Mouse (Mus musculus): ENCODE measurements at regions not wholly inside any gene's neighbourhood (a gene's known extent, or its start where the extent isn't known, plus 50 kb on each side); places are given as distances from the start of the nearest gene placed in this dataset.

- WGBS: 3% methylated on average over 5 of the region's 5 CpGs
- Histone ChIP-seq H3K4me2 (ENCODE audit: low read length) (no peak overlapping the region), H3K4me1 (ENCODE audit: control insufficient read depth, insufficient read depth, low read length) (no peaks in the 10 kb centered on the region), H3K9ac (ENCODE audit: low read length) (no peak overlapping the region), H3K27ac (ENCODE audit: low read depth, low read length) (no peak overlapping the region), H3K9me3 (replicated peaks; ENCODE audit: control insufficient read depth, low read length) (no peaks in the 10 kb centered on the region), H3K36me3 (ENCODE audit: control insufficient read depth, insufficient read depth, low read length) (no peaks in the 10 kb centered on the region), H3K4me3 (ENCODE audit: low read depth, low read length) (no peak overlapping the region), H3K27me3 (replicated peaks; ENCODE audit: control insufficient read depth, insufficient read depth, low read length) (no peaks in the 10 kb centered on the region)
- ATAC-seq (no peak), DNase-seq (ENCODE audit: low spot score) (peak; percentile 10)
Observed at GRCm38 (mm10) chr2:22105150-22105549, 122.2 kb upstream of the Myo3a start.

- Histone ChIP-seq H3K4me1 (ENCODE audit: control insufficient read depth, insufficient read depth, low read length) (no peaks in the 10 kb centered on the region), H3K27me3 (replicated peaks; ENCODE audit: control insufficient read depth, insufficient read depth, low read length) (no peaks in the 10 kb centered on the region), H3K9me3 (replicated peaks; ENCODE audit: control insufficient read depth, low read length) (no peaks in the 10 kb centered on the region), H3K4me2 (ENCODE audit: low read length) (no peak overlapping the region), H3K36me3 (ENCODE audit: control insufficient read depth, insufficient read depth, low read length) (no peaks in the 10 kb centered on the region), H3K9ac (ENCODE audit: low read length) (no peak overlapping the region), H3K4me3 (ENCODE audit: low read depth, low read length) (no peak overlapping the region), H3K27ac (ENCODE audit: low read depth, low read length) (no peak overlapping the region)
- ATAC-seq (no peak), DNase-seq (ENCODE audit: low spot score) (peak; percentile 39)
- 10% methylated on average over 2 of the region's 2 CpGs for WGBS
Observed at GRCm38 (mm10) chr2:22149721-22150120, 77.6 kb upstream of the Myo3a start.

- H3K36me3 ChIP-seq (ENCODE audit: control insufficient read depth, insufficient read depth, low read length): no peaks in the 10 kb centered on the region
- no peak for ATAC-seq
- no peak overlapping the region for H3K4me3 ChIP-seq (ENCODE audit: low read depth, low read length)
- no peak overlapping the region for H3K4me2 ChIP-seq (ENCODE audit: low read length)
- H3K27me3 ChIP-seq (replicated peaks; ENCODE audit: control insufficient read depth, insufficient read depth, low read length): no peaks in the 10 kb centered on the region
- no peaks in the 10 kb centered on the region for H3K4me1 ChIP-seq (ENCODE audit: control insufficient read depth, insufficient read depth, low read length)
- WGBS: 22% methylated on average over 2 of the region's 2 CpGs
- H3K27ac ChIP-seq (ENCODE audit: low read depth, low read length): no peak overlapping the region
- no peaks in the 10 kb centered on the region for H3K9me3 ChIP-seq (replicated peaks; ENCODE audit: control insufficient read depth, low read length)
- no peak overlapping the region for H3K9ac ChIP-seq (ENCODE audit: low read length)
- DNase-seq (ENCODE audit: low spot score): peak; percentile 23
Observed at GRCm38 (mm10) chr2:22156576-22156975, 70.7 kb upstream of the Myo3a start.

GRCm38 (mm10) chr2:22165443-22165842, 61.9 kb upstream of the Myo3a start:
- no peak for ATAC-seq
- 94% methylated on average over 5 of the region's 5 CpGs for WGBS
- Histone ChIP-seq H3K9ac (ENCODE audit: low read length) (no peak overlapping the region), H3K27me3 (replicated peaks; ENCODE audit: control insufficient read depth, insufficient read depth, low read length) (no peaks in the 10 kb centered on the region), H3K4me3 (ENCODE audit: low read depth, low read length) (no peak overlapping the region), H3K4me1 (ENCODE audit: control insufficient read depth, insufficient read depth, low read length) (no peaks in the 10 kb centered on the region), H3K27ac (ENCODE audit: low read depth, low read length) (no peak overlapping the region), H3K9me3 (replicated peaks; ENCODE audit: control insufficient read depth, low read length) (no peaks in the 10 kb centered on the region), H3K4me2 (ENCODE audit: low read length) (no peak overlapping the region), H3K36me3 (ENCODE audit: control insufficient read depth, insufficient read depth, low read length) (no peaks in the 10 kb centered on the region)
- no peak for DNase-seq (ENCODE audit: low spot score)

- DNase-seq (ENCODE audit: low spot score) (peak; percentile 18), ATAC-seq (no peak)
- H3K27ac ChIP-seq (ENCODE audit: low read depth, low read length): no peak overlapping the region
- no peaks in the 10 kb centered on the region for H3K9me3 ChIP-seq (replicated peaks; ENCODE audit: control insufficient read depth, low read length)
- H3K4me2 ChIP-seq (ENCODE audit: low read length): no peak overlapping the region
- no peak overlapping the region for H3K9ac ChIP-seq (ENCODE audit: low read length)
- H3K4me1 ChIP-seq (ENCODE audit: control insufficient read depth, insufficient read depth, low read length): no peaks in the 10 kb centered on the region
- no peaks in the 10 kb centered on the region for H3K27me3 ChIP-seq (replicated peaks; ENCODE audit: control insufficient read depth, insufficient read depth, low read length)
- H3K4me3 ChIP-seq (ENCODE audit: low read depth, low read length): no peak overlapping the region
- H3K36me3 ChIP-seq (ENCODE audit: control insufficient read depth, insufficient read depth, low read length): no peaks in the 10 kb centered on the region
Observed at GRCm38 (mm10) chr2:22165919-22166318, 61.4 kb upstream of the Myo3a start.
